Mouse (Mus musculus): ENCODE measurements around the gene Slpi. TPM values are rescaled to one million over a fixed set of nuclear protein-coding genes. Genes with fewer than 3 reads are reported as not detected.
"Not testable (repeated sequence)": the region's sequence is repeated elsewhere in the genome, so short reads cannot be mapped to it uniquely, and the experiment has no call there.

Slpi gene
- polyA plus RNA-seq, 1 experiment from 2014 or later: 0.46 TPM

- no peak overlapping the region for H3K4me3 ChIP-seq
- 71% methylated on average over 3 of the region's 3 CpGs for WGBS
- no peaks in the 10 kb centered on the region for H3K36me3 ChIP-seq (replicated peaks)
- no peak for DNase-seq (ENCODE audit: low spot score)
- H3K27me3 ChIP-seq (replicated peaks; ENCODE audit: low read depth, poor library complexity, severe bottlenecking): peaks cover 10% of the 10 kb centered on the region
- no peak overlapping the region for H3K27ac ChIP-seq (replicated peaks)
- no peaks in the 10 kb centered on the region for H3K9me3 ChIP-seq
- no peaks in the 10 kb centered on the region for H3K4me1 ChIP-seq
Observed at GRCm38 (mm10) chr2:164366947-164367346, 21.9 kb downstream of the Slpi start.

- 39% methylated on average over 13 of the region's 13 CpGs for WGBS
- no peak overlapping the region for H3K4me3 ChIP-seq
- no peaks in the 10 kb centered on the region for H3K36me3 ChIP-seq (replicated peaks)
- no peak for DNase-seq (ENCODE audit: low spot score)
- peaks cover 16% of the 10 kb centered on the region for H3K27me3 ChIP-seq (replicated peaks; ENCODE audit: low read depth, poor library complexity, severe bottlenecking)
- 0 out of 2 replicates have a peak, but pooled peaks cover 7% of the 10 kb centered on the region for H3K4me1 ChIP-seq
- H3K9me3 ChIP-seq: no peaks in the 10 kb centered on the region
- no peak overlapping the region for H3K27ac ChIP-seq (replicated peaks)
Observed at GRCm38 (mm10) chr2:164360974-164361657, 27.8 kb downstream of the Slpi start.

- Histone ChIP-seq H3K27me3 (replicated peaks; ENCODE audit: low read depth, poor library complexity, severe bottlenecking) (peaks cover 16% of the 10 kb centered on the region), H3K36me3 (replicated peaks) (no peaks in the 10 kb centered on the region), H3K9me3 (no peaks in the 10 kb centered on the region), H3K27ac (replicated peaks) (no peak overlapping the region), H3K4me1 (0 out of 2 replicates have a peak, but pooled peaks cover 7% of the 10 kb centered on the region), H3K4me3 (no peak overlapping the region)
- 70% methylated on average over 5 of the region's 5 CpGs for WGBS
- no peak for DNase-seq (ENCODE audit: low spot score)
Observed at GRCm38 (mm10) chr2:164359668-164360067, 29.2 kb downstream of the Slpi start.

GRCm38 (mm10) chr2:164359031-164359430, 29.9 kb downstream of the Slpi start:
- Histone ChIP-seq H3K4me1 (0 out of 2 replicates have a peak, but pooled peaks cover 7% of the 10 kb centered on the region), H3K27me3 (replicated peaks; ENCODE audit: low read depth, poor library complexity, severe bottlenecking) (peaks cover 16% of the 10 kb centered on the region), H3K27ac (replicated peaks) (no peak overlapping the region), H3K4me3 (no peak overlapping the region), H3K9me3 (no peaks in the 10 kb centered on the region), H3K36me3 (replicated peaks) (no peaks in the 10 kb centered on the region)
- 90% methylated on average over 5 of the region's 5 CpGs for WGBS
- no peak for DNase-seq (ENCODE audit: low spot score)

GRCm38 (mm10) chr2:164358373-164358772, 30.5 kb downstream of the Slpi start:
- Histone ChIP-seq H3K4me1 (0 out of 2 replicates have a peak, but pooled peaks cover 7% of the 10 kb centered on the region), H3K27ac (replicated peaks) (no peak overlapping the region), H3K36me3 (replicated peaks) (no peaks in the 10 kb centered on the region), H3K4me3 (no peak overlapping the region), H3K9me3 (no peaks in the 10 kb centered on the region), H3K27me3 (replicated peaks; ENCODE audit: low read depth, poor library complexity, severe bottlenecking) (peaks cover 15% of the 10 kb centered on the region)
- 81% methylated on average over 3 of the region's 3 CpGs for WGBS
- DNase-seq (ENCODE audit: low spot score): no peak

GRCm38 (mm10) chr2:164356177-164356967, 32.5 kb downstream of the Slpi start:
- no peak overlapping the region for H3K27ac ChIP-seq (replicated peaks)
- WGBS: 77% methylated on average over 11 of the region's 11 CpGs

GRCm38 (mm10) chr2:164353356-164353755, 35.5 kb downstream of the Slpi start:
- H3K27ac ChIP-seq (replicated peaks): no peak overlapping the region
- WGBS: 88% methylated on average over 11 of the region's 11 CpGs
- no peak for DNase-seq (ENCODE audit: low spot score)
- no peaks in the 10 kb centered on the region for H3K27me3 ChIP-seq (replicated peaks; ENCODE audit: low read depth, poor library complexity, severe bottlenecking)
- H3K4me3 ChIP-seq: no peak overlapping the region
- no peaks in the 10 kb centered on the region for H3K9me3 ChIP-seq
- H3K36me3 ChIP-seq (replicated peaks): no peaks in the 10 kb centered on the region
- H3K4me1 ChIP-seq: no peaks in the 10 kb centered on the region

More at GRCm38 (mm10) chr2:164356177-164356967, 32.5 kb downstream of the Slpi start:
- no peak for DNase-seq (ENCODE audit: low spot score)
- H3K4me1 ChIP-seq: 0 out of 2 replicates have a peak, but pooled peaks cover 7% of the 10 kb centered on the region
- H3K27me3 ChIP-seq (replicated peaks; ENCODE audit: low read depth, poor library complexity, severe bottlenecking): peaks cover 4% of the 10 kb centered on the region
- no peaks in the 10 kb centered on the region for H3K36me3 ChIP-seq (replicated peaks)
- H3K9me3 ChIP-seq: no peaks in the 10 kb centered on the region
- H3K4me3 ChIP-seq: no peak overlapping the region

- H3K36me3 ChIP-seq (replicated peaks): no peaks in the 10 kb centered on the region
- no peaks in the 10 kb centered on the region for H3K4me1 ChIP-seq
- no peaks in the 10 kb centered on the region for H3K9me3 ChIP-seq
- no peak overlapping the region for H3K27ac ChIP-seq (replicated peaks)
- H3K4me3 ChIP-seq: no peak overlapping the region
- DNase-seq (ENCODE audit: low spot score): no peak
- WGBS: 88% methylated on average over 3 of the region's 3 CpGs
- no peaks in the 10 kb centered on the region for H3K27me3 ChIP-seq (replicated peaks; ENCODE audit: low read depth, poor library complexity, severe bottlenecking)
Observed at GRCm38 (mm10) chr2:164352697-164353096, 36.2 kb downstream of the Slpi start.

- H3K27ac ChIP-seq (replicated peaks): no peak overlapping the region
- no peaks in the 10 kb centered on the region for H3K9me3 ChIP-seq
- 95% methylated on average over 3 of the region's 3 CpGs for WGBS
- H3K36me3 ChIP-seq (replicated peaks): no peaks in the 10 kb centered on the region
- peak; percentile 33 for DNase-seq (ENCODE audit: low spot score)
- H3K4me1 ChIP-seq: no peaks in the 10 kb centered on the region
- no peaks in the 10 kb centered on the region for H3K27me3 ChIP-seq (replicated peaks; ENCODE audit: low read depth, poor library complexity, severe bottlenecking)
- no peak overlapping the region for H3K4me3 ChIP-seq
Observed at GRCm38 (mm10) chr2:164348980-164349379, 39.9 kb downstream of the Slpi start.

GRCm38 (mm10) chr2:164347697-164348096, 41.2 kb downstream of the Slpi start:
- not testable (repeated sequence) for H3K36me3 ChIP-seq (replicated peaks); H3K27ac ChIP-seq (replicated peaks); H3K27me3 ChIP-seq (replicated peaks; ENCODE audit: low read depth, poor library complexity, severe bottlenecking); DNase-seq (ENCODE audit: low spot score); H3K4me3 ChIP-seq; H3K9me3 ChIP-seq; H3K4me1 ChIP-seq

GRCm38 (mm10) chr2:164343732-164344131, 45.2 kb downstream of the Slpi start:
- H3K9me3 ChIP-seq; H3K27me3 ChIP-seq (replicated peaks; ENCODE audit: low read depth, poor library complexity, severe bottlenecking); H3K4me3 ChIP-seq; DNase-seq (ENCODE audit: low spot score); H3K36me3 ChIP-seq (replicated peaks); H3K4me1 ChIP-seq; H3K27ac ChIP-seq (replicated peaks): not testable (repeated sequence)
- WGBS: 72% methylated on average over 1 of the region's 1 CpGs

- not testable (repeated sequence) for H3K27ac ChIP-seq (replicated peaks); H3K27me3 ChIP-seq (replicated peaks; ENCODE audit: low read depth, poor library complexity, severe bottlenecking); H3K4me3 ChIP-seq; DNase-seq (ENCODE audit: low spot score); H3K36me3 ChIP-seq (replicated peaks); H3K9me3 ChIP-seq; H3K4me1 ChIP-seq
- 81% methylated on average over 3 of the region's 3 CpGs for WGBS
Observed at GRCm38 (mm10) chr2:164332440-164332839, 56.5 kb downstream of the Slpi start, which contains the start of gene Svs5. TSS of gene Svs5 (plus strand) at chr2:164332740.

GRCm38 (mm10) chr2:164320983-164321382, 67.9 kb downstream of the Slpi start:
- no peaks in the 10 kb centered on the region for H3K4me1 ChIP-seq
- no peaks in the 10 kb centered on the region for H3K36me3 ChIP-seq (replicated peaks)

More at GRCm38 (mm10) chr2:164320983-164321382, 67.9 kb downstream of the Slpi start:
- no peaks in the 10 kb centered on the region for H3K9me3 ChIP-seq
- DNase-seq (ENCODE audit: low spot score): no peak
- no peaks in the 10 kb centered on the region for H3K27me3 ChIP-seq (replicated peaks; ENCODE audit: low read depth, poor library complexity, severe bottlenecking)
- no peak overlapping the region for H3K27ac ChIP-seq (replicated peaks)
- 89% methylated on average over 6 of the region's 6 CpGs for WGBS
- H3K4me3 ChIP-seq: no peak overlapping the region
